Mouse (Mus musculus) myocyte (in vitro differentiated cells): ENCODE measurements around the gene Olfr718-ps1.
"Not testable (repeated sequence)": the region's sequence is repeated elsewhere in the genome, so short reads cannot be mapped to it uniquely, and the experiment has no call there.

Source experiments
- CEBPB ChIP-seq: IDR thresholded peaks from 2 replicates; pipeline ENCODE4 v1.6.1; 2011; ENCODE audit warnings: mild to moderate bottlenecking, moderate library complexity; ENCODE audit not compliant: poor library complexity, insufficient read depth, severe bottlenecking
- POLR2A ChIP-seq: IDR thresholded peaks from one replicate; pipeline ENCODE4 v1.6.1; 2011; ENCODE audit warnings: low read depth, mild to moderate bottlenecking, control low read depth, moderate library complexity; ENCODE audit not compliant: insufficient read length

DNA sequence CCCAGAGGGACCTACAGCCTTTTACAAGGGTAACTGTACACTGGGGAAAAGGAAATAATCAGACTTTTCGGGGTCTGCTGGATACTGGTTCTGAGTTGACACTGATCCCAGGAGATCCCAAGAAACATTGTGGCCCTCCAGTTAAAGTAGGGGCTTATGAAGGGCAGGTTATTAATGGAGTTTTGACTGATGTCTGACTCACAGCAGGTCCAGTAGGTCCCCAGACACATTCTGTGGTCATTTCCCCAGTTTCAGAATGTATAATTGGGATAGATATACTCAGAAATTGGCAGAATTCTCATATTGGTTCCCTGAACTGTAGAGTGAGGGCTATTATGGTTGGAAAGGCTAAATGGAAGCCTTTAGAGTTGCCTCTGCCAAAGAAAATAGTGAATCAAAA is 40.6 kb upstream of the Olfr718-ps1 start:
- not testable (repeated sequence) for TF ChIP-seq CEBPB, POLR2A
